Mouse (Mus musculus) MEL (cell line): ENCODE results near the gene Trdmt1. TPM values are rescaled to one million over a fixed set of nuclear protein-coding genes. Genes with fewer than 3 reads are reported as not detected.
A peak's percentile ranks its signal among the peaks of the same experiment; 100 is the strongest.

Experiments
- DNase-seq: peaks from one replicate; pipeline ENCODE4 v3.0.0; 2011; ENCODE audit warnings: low read depth, low spot score
- H3K27ac ChIP-seq: 2 replicates; pipeline ENCODE4 v1.5.1; 2012; ENCODE audit warnings: low read depth, mild to moderate bottlenecking, control low read depth, low read length, moderate library complexity; ENCODE audit not compliant: control insufficient read depth
- H3K27me3 ChIP-seq, 2 experiments: fragments of 150-350 bp in 1 of 2; sonication (generic) in 1 of 2; 2 replicates each; pipeline ENCODE4 v1.6.1; 2012; ENCODE audit warnings: low read length in 2 of 2, mild to moderate bottlenecking in 2 of 2, improper control_type of control experiment in 1 of 2, moderate library complexity in 1 of 2; ENCODE audit not compliant: insufficient read depth in 2 of 2, control insufficient read depth in 1 of 2
- H3K36me3 ChIP-seq, 2 experiments: 2 replicates each; pipeline ENCODE4 v1.6.1; 2012 to 2014; ENCODE audit warnings: low read length in 2 of 2, improper control_type of control experiment in 1 of 2, inconsistent platforms in 1 of 2, mild to moderate bottlenecking in 1 of 2; ENCODE audit not compliant: insufficient read depth in 2 of 2, control insufficient read depth in 1 of 2
- H3K4me1 ChIP-seq, 2 experiments: fragments of 150-350 bp in 1 of 2; sonication (generic) in 1 of 2; 2 replicates each; pipeline ENCODE4 v1.6.1; 2012; ENCODE audit warnings: low read length in 2 of 2, improper control_type of control experiment in 1 of 2, mild to moderate bottlenecking in 1 of 2; ENCODE audit not compliant: insufficient read depth in 2 of 2, control insufficient read depth in 1 of 2
- H3K4me3 ChIP-seq, 2 experiments: fragments of 150-350 bp in 1 of 2; sonication (generic) in 1 of 2; 2 replicates each; pipeline ENCODE4 v1.5.1; 2012; ENCODE audit warnings: low read depth in 2 of 2, low read length in 2 of 2, mild to moderate bottlenecking in 2 of 2, moderate library complexity in 2 of 2, control low read depth in 1 of 2, improper control_type of control experiment in 1 of 2; ENCODE audit not compliant: control insufficient read depth in 1 of 2, insufficient read depth in 1 of 2
- H3K79me2 ChIP-seq: 2 replicates; pipeline ENCODE4 v1.6.1; 2012; ENCODE audit warnings: mild to moderate bottlenecking, low read length, moderate library complexity; ENCODE audit not compliant: control insufficient read depth, poor library complexity, insufficient read depth
- H3K9ac ChIP-seq: 2 replicates; pipeline ENCODE4 v1.6.1; 2012; ENCODE audit warnings: low read depth, mild to moderate bottlenecking, control low read depth, low read length, moderate library complexity; ENCODE audit not compliant: control insufficient read depth, poor library complexity, severe bottlenecking
- H3K9me3 ChIP-seq: fragments of 150-350 bp; sonication (generic); replicated peaks from 2 replicates; pipeline ENCODE4 v1.6.1; 2012; ENCODE audit warnings: mild to moderate bottlenecking, low read length, improper control_type of control experiment, moderate library complexity; ENCODE audit not compliant: insufficient read depth
- BHLHE40 ChIP-seq: IDR thresholded peaks from 2 replicates; pipeline ENCODE4 v1.6.1; 2012; ENCODE audit warnings: low read depth, mild to moderate bottlenecking, inconsistent platforms, low read length, improper control_type of control experiment, borderline replicate concordance
- CHD1 ChIP-seq: IDR thresholded peaks from 2 replicates; pipeline ENCODE4 v1.6.1; 2012; ENCODE audit warnings: low read depth, mild to moderate bottlenecking, inconsistent platforms, low read length, improper control_type of control experiment
- CHD2 ChIP-seq: IDR thresholded peaks from 2 replicates; pipeline ENCODE4 v1.6.1; 2011; ENCODE audit warnings: low read length, improper control_type of control experiment
- EP300 ChIP-seq, 2 experiments: IDR thresholded peaks; 2 replicates each; pipeline ENCODE4 v1.6.1; 2011; ENCODE audit warnings: improper control_type of control experiment in 2 of 2, low read length in 2 of 2, low read depth in 1 of 2, mild to moderate bottlenecking in 1 of 2
- ETS1 ChIP-seq: IDR thresholded peaks from 2 replicates; pipeline ENCODE4 v1.6.1; 2012; ENCODE audit warnings: low read depth, mild to moderate bottlenecking, inconsistent platforms, low read length, improper control_type of control experiment, moderate library complexity
- GATA1 ChIP-seq: IDR thresholded peaks from 2 replicates; pipeline ENCODE4 v1.6.1; 2011; ENCODE audit warnings: low read depth, low read length, improper control_type of control experiment
- HCFC1 ChIP-seq: IDR thresholded peaks from 2 replicates; pipeline ENCODE4 v1.6.1; 2012; ENCODE audit warnings: low read depth, mild to moderate bottlenecking, inconsistent platforms, low read length, improper control_type of control experiment, moderate library complexity
- MAFK ChIP-seq: IDR thresholded peaks from 2 replicates; pipeline ENCODE4 v1.6.1; 2011; ENCODE audit warnings: low read depth, mild to moderate bottlenecking, low read length, improper control_type of control experiment, borderline replicate concordance
- MAX ChIP-seq: IDR thresholded peaks from 2 replicates; pipeline ENCODE4 v1.6.1; 2011; ENCODE audit warnings: low read length, improper control_type of control experiment
- MAZ ChIP-seq: IDR thresholded peaks from 2 replicates; pipeline ENCODE4 v1.6.1; 2012; ENCODE audit warnings: low read depth, mild to moderate bottlenecking, inconsistent platforms, low read length, improper control_type of control experiment
- MXI1 ChIP-seq: IDR thresholded peaks from 2 replicates; pipeline ENCODE4 v1.6.1; 2011; ENCODE audit warnings: mild to moderate bottlenecking, low read depth, low read length, improper control_type of control experiment
- MYB ChIP-seq: IDR thresholded peaks from 2 replicates; pipeline ENCODE4 v1.6.1; 2011; ENCODE audit warnings: mild to moderate bottlenecking, low read depth, low read length, improper control_type of control experiment
- MYC ChIP-seq: IDR thresholded peaks from 2 replicates; pipeline ENCODE4 v1.6.1; 2011; ENCODE audit warnings: low read depth, mild to moderate bottlenecking, low read length, improper control_type of control experiment, moderate library complexity
- NELFE ChIP-seq: IDR thresholded peaks from 2 replicates; pipeline ENCODE4 v1.6.1; 2011; ENCODE audit warnings: low read depth, low read length, improper control_type of control experiment
- NRF1 ChIP-seq: IDR thresholded peaks from 2 replicates; pipeline ENCODE4 v1.6.1; 2014; ENCODE audit warnings: low read depth, mild to moderate bottlenecking, inconsistent platforms, low read length, improper control_type of control experiment, moderate library complexity; ENCODE audit not compliant: poor library complexity, insufficient read depth, severe bottlenecking
- POLR2AphosphoS5 ChIP-seq: IDR thresholded peaks from 2 replicates; pipeline ENCODE4 v1.6.1; 2012; ENCODE audit warnings: low read depth, borderline replicate concordance, mild to moderate bottlenecking, inconsistent platforms, low read length, moderate library complexity, mixed read lengths
- RAD21 ChIP-seq: IDR thresholded peaks from 2 replicates; pipeline ENCODE4 v1.6.1; 2011; ENCODE audit warnings: mild to moderate bottlenecking, low read depth, low read length, improper control_type of control experiment
- RCOR1 ChIP-seq: IDR thresholded peaks from 2 replicates; pipeline ENCODE4 v1.6.1; 2012; ENCODE audit warnings: low read depth, mild to moderate bottlenecking, inconsistent platforms, low read length, improper control_type of control experiment
- SIN3A ChIP-seq: IDR thresholded peaks from 2 replicates; pipeline ENCODE4 v1.6.1; 2012; ENCODE audit warnings: low read length, improper control_type of control experiment, inconsistent platforms
- TAL1 ChIP-seq: IDR thresholded peaks from 2 replicates; pipeline ENCODE4 v1.6.1; 2012; ENCODE audit warnings: mild to moderate bottlenecking, inconsistent platforms, low read length, moderate library complexity, mixed read lengths
- TBP ChIP-seq: IDR thresholded peaks from 2 replicates; pipeline ENCODE4 v1.8.0; 2011; ENCODE audit warnings: low read depth, low read length, improper control_type of control experiment
- TCF12 ChIP-seq: IDR thresholded peaks from 2 replicates; pipeline ENCODE4 v1.6.1; 2014; ENCODE audit warnings: low read depth, mild to moderate bottlenecking, inconsistent platforms, low read length, improper control_type of control experiment, moderate library complexity
- polyA plus RNA-seq, 2 experiments: library from polyadenylated mRNA; stranded (reverse) in 1 of 2; unstranded in 1 of 2; fragments of >175 nt in 1 of 2; fragments of >200 nt in 1 of 2; gene quantifications; 2 replicates each; pipeline versions ENCODE4 v1.2.1 to v1.2.4; 2012; ENCODE audit warnings: low replicate concordance in 2 of 2, low read depth in 1 of 2; ENCODE audit not compliant: insufficient read length in 2 of 2, insufficient read depth in 1 of 2, missing spikeins in 1 of 2
- total RNA-seq: library from RNA; depleted of rRNA; stranded (reverse); fragments of 300-350 nt; gene quantifications from 2 replicates; pipeline ENCODE4 v1.2.3, GENCODE M21; 2012

Trdmt1 gene
- total and polyA plus RNA-seq, 3 experiments = 8.6 to 9.2 TPM; not detected in 1

- H3K9me3 ChIP-seq = no peaks in the 10 kb centered on the region
- peak; percentile 88 for DNase-seq
- H3K9ac ChIP-seq = no peak overlapping the region
- peak overlapping the region; percentile 51 for H3K27ac ChIP-seq
- H3K4me3 ChIP-seq = peak overlapping the region in 1 of 2 experiments; percentile 14; a peak in 1 of 4 replicates
- TF ChIP-seq MYC = peak; percentile 46; the same call in 1 of the 2 replicates
- peak; percentile 84 for TF ChIP-seq GATA1
- TF ChIP-seq NELFE = no peak
- TF ChIP-seq TBP = peak; percentile 63; the same call in 1 of the 2 replicates
- peak; percentile 78 to 86 for TF ChIP-seq EP300 (IDR thresholded peaks at IDR 0.05; ENCODE audit: low read depth in 1 of 2, low read length in 2 of 2)
- peak; percentile 92 for TF ChIP-seq ETS1
- no peak for TF ChIP-seq POLR2AphosphoS5
- peak; percentile 34; the same call in 1 of the 2 replicates for TF ChIP-seq RCOR1
- no peak for TF ChIP-seq BHLHE40
- no peak for TF ChIP-seq RAD21
- no peak for TF ChIP-seq HCFC1
- no peak for TF ChIP-seq CHD1
- no peak for TF ChIP-seq MAZ
- no peak for TF ChIP-seq MAX
- peak; percentile 42; the same call in 1 of the 2 replicates for TF ChIP-seq MXI1
- TF ChIP-seq MAFK = no peak
- TF ChIP-seq TCF12 = peak; percentile 80; the same call in 1 of the 2 replicates
- TF ChIP-seq SIN3A = peak; percentile 73
- no peak for TF ChIP-seq NRF1
- no peak for TF ChIP-seq MYB
- TF ChIP-seq CHD2 = no peak
- peak; percentile 93 for TF ChIP-seq TAL1
- H3K79me2 ChIP-seq = no peaks in the 10 kb centered on the region
- H3K27me3 ChIP-seq = no peaks in the 10 kb centered on the region
- peaks cover 0 to 29% of the 10 kb centered on the region in 2 experiments; a peak in 2 of 4 replicates for H3K36me3 ChIP-seq
- peaks cover 10 to 14% of the 10 kb centered on the region in 2 experiments; a peak in 3 of 4 replicates for H3K4me1 ChIP-seq
Observed at GRCm38 (mm10) chr2:13523540-13524456, 20.7 kb downstream of the Trdmt1 start.
